Mouse (Mus musculus): ENCODE results near the gene Thap12.

Gene Thap12

DNA sequence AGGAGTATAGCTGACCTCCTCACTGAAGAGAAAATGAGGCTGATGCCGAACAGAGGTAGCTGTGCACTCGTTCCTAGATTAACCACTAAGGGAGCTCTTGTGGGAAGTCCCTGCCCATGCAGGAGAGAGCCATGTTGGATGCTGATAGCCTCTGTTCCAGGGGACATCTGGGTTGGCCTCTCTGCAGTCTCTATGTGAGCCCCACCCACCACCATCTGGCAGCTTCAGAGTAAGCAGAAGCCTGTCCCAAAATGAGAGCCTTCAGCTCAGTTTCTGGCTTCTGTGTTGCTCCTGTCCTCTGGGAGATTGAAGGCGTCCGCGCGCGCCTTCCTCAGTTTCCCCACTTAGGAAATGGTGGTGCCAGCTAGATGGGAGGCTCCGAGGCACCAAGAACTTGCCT lies 53.7 kb downstream of the Thap12 start:
- in situ Hi-C loops (cut with MboI) = no loop called here

DNA sequence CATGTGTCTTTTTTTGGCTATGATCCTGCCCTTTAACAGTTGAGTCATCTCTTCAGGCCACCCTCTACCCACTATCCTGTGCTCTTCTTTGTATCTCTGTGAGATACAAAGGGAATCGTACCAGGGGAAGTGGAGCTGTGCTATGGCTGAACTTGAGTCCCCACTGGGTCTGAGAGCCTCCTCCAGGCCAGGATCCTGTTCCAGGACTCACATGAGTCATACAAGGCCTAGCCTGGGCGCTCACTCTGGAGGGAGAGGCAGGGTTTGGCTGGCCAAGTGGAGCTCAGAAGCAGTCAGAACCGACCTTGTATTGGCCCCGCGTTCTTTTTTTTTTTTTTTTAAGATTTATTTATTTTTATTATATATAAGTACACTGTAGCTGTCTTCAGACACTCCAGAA lies 57.2 kb downstream of the Thap12 start:
- in situ Hi-C loops (cut with MboI) = no loop called here

DNA sequence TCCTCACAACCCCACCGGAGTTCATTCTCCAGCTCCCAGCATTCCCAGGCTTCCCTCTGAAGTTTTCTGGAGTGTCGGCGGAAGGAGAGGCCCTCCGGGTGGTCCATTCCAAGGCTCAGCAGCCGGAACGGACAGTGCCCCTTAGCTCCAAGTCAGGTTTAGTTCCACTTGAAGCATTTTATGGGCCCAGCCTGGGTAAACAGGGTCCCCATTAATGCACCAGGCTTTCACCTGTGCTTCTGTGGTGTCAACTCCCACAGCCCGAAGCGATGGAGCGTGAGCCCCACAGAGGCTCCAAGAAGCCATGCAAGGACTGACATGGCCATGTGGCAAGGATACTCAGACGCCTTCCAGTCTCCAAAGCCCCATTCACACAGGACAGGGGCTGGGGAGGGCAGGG lies 61.0 kb downstream of the Thap12 start:
- in situ Hi-C loops (cut with MboI) = no loop called here

DNA sequence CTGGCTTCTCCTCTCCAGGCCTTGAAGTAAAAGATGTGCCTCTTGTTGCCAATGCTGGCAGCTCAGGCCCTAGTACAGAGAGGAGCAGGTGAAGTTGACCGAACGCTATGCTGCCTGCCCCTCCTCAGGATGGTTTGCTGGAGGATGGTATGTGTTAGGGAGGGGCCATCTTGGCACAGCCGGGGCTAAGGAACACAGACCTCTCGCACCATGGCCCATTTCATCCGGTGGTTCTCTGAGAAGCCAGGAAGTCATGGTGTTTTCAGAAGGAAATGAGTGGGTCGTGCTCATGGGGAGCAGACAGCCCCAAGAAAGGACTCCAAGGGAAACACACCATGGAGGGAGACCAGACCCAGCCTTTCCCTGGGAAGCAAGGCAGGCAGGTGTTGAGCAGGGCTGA lies 64.4 kb downstream of the Thap12 start:
- in situ Hi-C loops (cut with MboI) = no loop called here
